Mouse (Mus musculus) CH12.LX (cell line): ENCODE data around the gene Wdr72.

Source experiments
- CTCF ChIP-seq, 2 experiments: IDR thresholded peaks in 1 of 2; conservative IDR thresholded peaks in 1 of 2; 2 replicates each; pipeline ENCODE4 v1.5.1; 2011 to 2012; ENCODE audit warnings: low read depth in 2 of 2, low read length in 2 of 2, improper control_type of control experiment in 1 of 2, inconsistent platforms in 1 of 2, mild to moderate bottlenecking in 1 of 2, moderate library complexity in 1 of 2
- E2F4 ChIP-seq: IDR thresholded peaks from 2 replicates; pipeline ENCODE4 v1.6.1; 2011; ENCODE audit warnings: low read depth, low read length, improper control_type of control experiment; ENCODE audit not compliant: insufficient replicate concordance
- HCFC1 ChIP-seq: IDR thresholded peaks from 2 replicates; pipeline ENCODE4 v1.6.1; 2012; ENCODE audit warnings: low read depth, mild to moderate bottlenecking, inconsistent platforms, low read length, improper control_type of control experiment
- IRF4 ChIP-seq: IDR thresholded peaks from 2 replicates; pipeline ENCODE4 v1.6.1; 2014; ENCODE audit warnings: low read depth, mild to moderate bottlenecking, inconsistent platforms, low read length, improper control_type of control experiment
- MAFK ChIP-seq: IDR thresholded peaks from 2 replicates; pipeline ENCODE4 v1.6.1; 2011; ENCODE audit warnings: low read length, improper control_type of control experiment; ENCODE audit not compliant: insufficient replicate concordance
- MAX ChIP-seq: IDR thresholded peaks from 2 replicates; pipeline ENCODE4 v1.6.1; 2011; ENCODE audit warnings: low read length, improper control_type of control experiment
- MXI1 ChIP-seq: IDR thresholded peaks from 2 replicates; pipeline ENCODE4 v1.6.1; 2011; ENCODE audit warnings: mild to moderate bottlenecking, low read depth, low read length, improper control_type of control experiment
- MYC ChIP-seq: IDR thresholded peaks from 2 replicates; pipeline ENCODE4 v1.6.1; 2011; ENCODE audit warnings: low read depth, mild to moderate bottlenecking, improper control_type of control experiment, low read length
- POLR2A ChIP-seq: IDR thresholded peaks from 2 replicates; pipeline ENCODE4 v1.6.1; 2011; ENCODE audit warnings: low read depth, mild to moderate bottlenecking, improper control_type of control experiment, low read length
- SIN3A ChIP-seq: IDR thresholded peaks from 2 replicates; pipeline ENCODE4 v1.6.1; 2012; ENCODE audit warnings: low read length, improper control_type of control experiment, inconsistent platforms
- USF1 ChIP-seq: IDR thresholded peaks from 2 replicates; pipeline ENCODE4 v1.6.1; 2014; ENCODE audit warnings: low read depth, mild to moderate bottlenecking, inconsistent platforms, low read length, improper control_type of control experiment
- ZNF384 ChIP-seq: IDR thresholded peaks from 2 replicates; pipeline ENCODE4 v1.6.1; 2012; ENCODE audit warnings: low read depth, low read length, improper control_type of control experiment, inconsistent platforms

DNA sequence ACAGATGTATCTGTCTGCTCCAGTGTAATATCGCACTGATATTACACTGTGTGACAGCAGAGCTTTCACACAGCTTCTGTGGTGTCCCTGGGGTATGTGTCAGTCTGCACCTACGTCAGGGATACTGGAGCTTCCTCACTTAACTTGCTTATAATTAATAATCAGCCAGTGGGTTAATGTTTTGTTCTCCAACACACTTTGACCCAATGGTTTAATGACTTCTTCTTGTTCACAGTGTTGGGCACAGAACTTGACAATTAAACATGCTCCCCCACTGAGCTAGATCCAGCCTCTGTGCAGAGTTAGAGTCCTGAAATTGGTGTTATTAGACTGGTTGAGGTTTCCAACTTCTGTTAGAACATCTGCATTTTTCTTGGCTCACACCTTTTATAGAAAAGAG lies 34.2 kb upstream of the Wdr72 start:
- TF ChIP-seq CTCF (conservative IDR thresholded peaks at IDR 0.05 in 1 of 2, IDR thresholded peaks at IDR 0.05 in 1 of 2; ENCODE audit: low read depth in 2 of 2, low read length in 2 of 2) (no peak), POLR2A (no peak), SIN3A (no peak), MYC (no peak), MAX (no peak), MAFK (no peak), HCFC1 (no peak), IRF4 (no peak), ZNF384 (no peak), USF1 (no peak), E2F4 (no peak), MXI1 (no peak)
